Mouse (Mus musculus): ENCODE results near the gene Galnt16.

The Galnt16 gene

GRCm38 (mm10) chr12:80531585-80531984, 13.5 kb downstream of the Galnt16 start:
- peak; percentile 24 for DNase-seq (ENCODE audit: low read depth)

DNA sequence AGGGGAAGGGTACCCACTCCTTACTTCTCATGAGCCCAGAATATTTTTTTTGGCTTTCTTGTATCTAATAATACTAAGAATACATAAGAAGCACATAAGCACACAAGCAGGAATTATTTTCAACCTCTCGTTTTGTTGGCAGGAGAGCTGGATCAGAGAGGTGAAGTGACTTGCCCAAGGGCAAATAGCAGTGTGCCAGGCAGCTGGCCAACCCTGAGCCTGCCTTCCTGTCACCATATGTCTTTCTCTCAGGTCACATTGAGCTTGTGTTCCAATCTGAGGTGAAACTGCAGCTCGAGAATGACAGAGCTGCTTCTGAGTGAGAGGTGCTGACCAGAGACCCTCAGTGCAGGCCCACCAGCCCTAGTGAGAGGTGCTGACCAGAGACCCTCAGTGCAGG, 15.8 kb downstream of the Galnt16 start:
- no peak for DNase-seq (ENCODE audit: low read depth)

DNA sequence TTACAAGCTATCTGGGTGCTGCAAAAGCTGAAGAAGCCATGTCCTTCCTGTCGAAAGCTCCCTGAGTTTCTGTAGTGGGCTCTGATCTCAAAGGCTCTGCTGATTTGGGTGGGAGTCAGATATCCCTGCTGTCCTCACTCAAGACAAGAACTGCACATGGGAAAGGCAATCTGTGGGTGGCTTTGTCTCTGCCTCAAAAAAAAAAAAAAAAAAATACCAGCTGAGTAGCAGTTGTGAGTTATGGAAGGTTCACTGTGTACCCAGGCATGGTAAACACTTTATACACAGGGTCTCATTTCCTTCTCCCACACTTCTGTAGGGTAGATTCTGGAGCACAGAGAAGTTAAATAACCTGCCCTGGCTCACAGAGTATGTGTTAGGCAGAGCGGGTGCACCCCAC, 19.2 kb downstream of the Galnt16 start:
- no peak for DNase-seq (ENCODE audit: low read depth)

DNA sequence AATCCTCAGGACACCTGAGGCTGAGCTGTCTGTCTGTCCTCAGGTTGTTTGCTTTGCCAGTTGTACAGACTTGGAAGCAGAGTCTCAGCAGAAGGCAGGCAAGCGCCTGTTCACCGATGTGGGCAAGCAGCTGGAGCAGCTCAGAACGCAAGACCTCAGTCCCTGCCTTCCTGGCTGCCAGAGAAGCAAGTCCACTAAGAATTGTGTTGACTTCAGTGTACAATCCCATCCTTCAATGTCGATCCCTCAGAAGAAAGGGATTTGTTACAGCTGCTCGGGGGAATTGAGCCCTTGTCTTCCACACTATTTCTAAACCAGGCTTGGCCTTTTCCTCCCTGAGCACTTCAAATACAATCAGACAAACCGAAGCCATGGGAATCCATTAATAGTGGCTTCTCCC, 20.2 kb downstream of the Galnt16 start:
- no peak for DNase-seq (ENCODE audit: low read depth)

- no peak for DNase-seq (ENCODE audit: low read depth)
These were observed 27.2 kb downstream of the Galnt16 start for GRCm38 (mm10) chr12:80545310-80545709.

- DNase-seq (ENCODE audit: low read depth), result no peak
These were observed 31.6 kb downstream of the Galnt16 start for GRCm38 (mm10) chr12:80549646-80550045.

DNA sequence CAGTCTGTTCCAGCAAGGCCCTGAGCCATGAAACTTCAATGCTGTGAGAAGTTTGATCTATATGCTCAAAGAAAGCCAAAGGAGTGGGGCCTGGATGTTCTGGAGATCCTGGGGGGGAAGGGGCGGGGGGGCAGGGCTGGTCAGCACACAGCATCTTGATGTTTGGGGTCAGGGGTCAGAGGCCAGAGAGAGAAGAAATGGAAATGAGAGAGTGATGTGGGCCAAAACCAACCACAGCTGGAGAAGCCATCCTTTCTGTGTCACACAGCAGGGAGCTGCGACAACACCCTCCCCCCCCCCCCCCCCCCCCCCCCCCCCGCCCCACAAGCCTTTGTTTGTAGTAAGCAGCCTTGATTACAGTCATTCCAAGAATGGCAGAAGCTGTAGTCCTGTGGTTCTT, 35.1 kb downstream of the Galnt16 start:
- DNase-seq (ENCODE audit: low read depth), result no peak

- no peak for DNase-seq (ENCODE audit: low read depth)
These were observed 36.2 kb downstream of the Galnt16 start for GRCm38 (mm10) chr12:80554312-80554711.

DNA sequence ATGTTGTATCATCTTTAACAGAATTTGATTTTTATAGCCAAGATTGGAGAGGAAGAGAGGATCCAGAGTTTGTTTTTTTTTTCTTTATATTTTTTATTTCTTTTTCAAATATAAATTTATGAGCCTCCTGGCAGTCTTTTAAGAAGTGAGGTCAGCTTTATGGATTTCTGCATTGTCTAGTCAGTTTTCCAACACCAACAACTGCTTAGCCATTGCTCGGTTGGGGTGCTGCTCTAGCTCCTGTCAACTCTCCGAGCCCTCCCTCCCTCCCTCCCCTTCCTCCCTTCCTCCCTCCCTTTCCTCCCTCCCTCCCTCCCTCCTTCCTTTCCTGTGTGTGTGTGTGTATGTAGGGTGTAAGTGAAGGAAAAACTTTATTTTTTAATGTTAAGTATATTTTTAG, 43.8 kb downstream of the Galnt16 start:
- no peak for DNase-seq (ENCODE audit: low read depth)

- no peak for DNase-seq (ENCODE audit: low read depth)
These were observed 44.7 kb downstream of the Galnt16 start for GRCm38 (mm10) chr12:80562793-80563192.

DNA sequence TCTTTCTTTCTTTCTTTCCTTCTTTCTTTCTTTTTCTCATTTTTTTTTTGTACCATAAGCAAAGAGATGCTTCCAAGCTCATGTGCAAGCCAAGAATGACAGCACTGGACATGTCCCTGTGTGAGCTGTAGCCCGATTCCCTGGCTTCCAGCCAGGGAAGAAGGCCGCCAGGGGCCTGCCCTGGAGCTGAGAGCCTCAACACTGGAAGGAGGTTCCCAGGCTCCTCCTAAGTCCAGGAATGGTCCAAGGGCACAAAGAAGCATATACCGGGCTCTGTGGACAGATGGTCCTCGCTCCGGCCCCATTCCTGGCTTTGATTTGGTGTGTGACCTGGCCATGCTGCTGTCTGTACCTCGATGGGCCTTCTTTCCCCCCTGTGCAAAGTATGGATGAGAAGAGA, 46.9 kb downstream of the Galnt16 start:
- no peak for DNase-seq (ENCODE audit: low read depth)

DNA sequence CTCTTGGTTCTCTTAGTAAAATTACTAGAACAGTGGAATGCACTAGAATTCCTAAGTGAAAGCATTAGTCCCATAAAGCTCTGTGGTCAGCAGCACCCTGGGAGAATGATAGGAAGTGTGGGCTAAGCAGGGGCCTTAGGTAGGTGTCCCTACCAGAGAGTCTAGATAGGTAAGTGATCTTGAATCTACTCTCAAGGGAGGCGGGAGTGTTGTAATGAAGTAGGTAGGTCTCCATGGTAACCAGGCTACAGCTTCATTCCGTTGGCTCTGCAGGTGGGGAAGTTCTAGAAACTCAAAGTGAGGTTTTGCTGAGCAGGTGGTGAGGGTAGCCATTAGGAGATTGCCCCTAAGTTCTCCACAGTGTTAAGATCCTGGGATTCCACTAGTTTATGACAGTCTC, 47.7 kb downstream of the Galnt16 start:
- no peak for DNase-seq (ENCODE audit: low read depth)

DNA sequence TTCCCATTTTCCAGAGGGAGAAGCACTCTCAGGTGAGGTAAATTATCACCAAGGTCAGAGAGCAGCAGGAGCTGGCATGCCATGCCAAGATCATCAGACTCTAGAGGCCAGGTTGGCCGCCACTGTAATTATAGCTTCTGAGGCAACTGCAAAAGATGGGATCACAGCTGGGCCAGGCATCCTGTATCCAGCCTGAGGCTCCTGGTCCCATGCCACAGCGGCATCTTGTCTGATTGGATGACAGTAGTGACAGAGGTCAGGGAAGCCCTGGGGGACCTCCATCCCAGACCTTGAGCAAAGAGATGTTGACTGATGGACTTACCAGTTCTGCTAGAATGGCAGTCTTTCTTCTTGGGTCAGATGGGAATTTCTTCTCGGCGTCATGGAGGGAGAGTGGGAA, 48.4 kb downstream of the Galnt16 start:
- DNase-seq (ENCODE audit: low read depth), result no peak

GRCm38 (mm10) chr12:80567375-80567774, 49.3 kb downstream of the Galnt16 start:
- no peak for DNase-seq (ENCODE audit: low read depth)

GRCm38 (mm10) chr12:80569561-80569960, 51.5 kb downstream of the Galnt16 start:
- DNase-seq (ENCODE audit: low read depth), result no peak

DNA sequence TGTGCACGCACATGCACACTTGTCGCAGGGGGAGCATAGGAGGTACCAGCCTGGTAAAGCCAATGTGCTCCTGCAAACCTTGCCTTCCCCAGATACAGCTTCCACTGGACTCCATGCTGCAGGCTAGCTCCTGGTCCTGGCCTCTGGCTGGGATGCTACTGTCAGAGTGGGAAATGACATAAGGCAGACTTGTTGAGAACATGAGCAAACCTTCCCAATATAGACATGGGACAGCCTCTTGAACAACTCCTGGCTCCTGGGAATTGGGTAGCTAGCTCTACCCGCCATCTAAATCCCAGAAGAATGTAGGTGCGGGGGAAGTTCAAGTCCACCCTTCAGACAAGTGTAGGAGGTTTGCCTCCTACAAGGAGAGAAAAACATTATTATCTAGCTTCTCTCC, 56.2 kb downstream of the Galnt16 start:
- DNase-seq (ENCODE audit: low read depth), result no peak

DNA sequence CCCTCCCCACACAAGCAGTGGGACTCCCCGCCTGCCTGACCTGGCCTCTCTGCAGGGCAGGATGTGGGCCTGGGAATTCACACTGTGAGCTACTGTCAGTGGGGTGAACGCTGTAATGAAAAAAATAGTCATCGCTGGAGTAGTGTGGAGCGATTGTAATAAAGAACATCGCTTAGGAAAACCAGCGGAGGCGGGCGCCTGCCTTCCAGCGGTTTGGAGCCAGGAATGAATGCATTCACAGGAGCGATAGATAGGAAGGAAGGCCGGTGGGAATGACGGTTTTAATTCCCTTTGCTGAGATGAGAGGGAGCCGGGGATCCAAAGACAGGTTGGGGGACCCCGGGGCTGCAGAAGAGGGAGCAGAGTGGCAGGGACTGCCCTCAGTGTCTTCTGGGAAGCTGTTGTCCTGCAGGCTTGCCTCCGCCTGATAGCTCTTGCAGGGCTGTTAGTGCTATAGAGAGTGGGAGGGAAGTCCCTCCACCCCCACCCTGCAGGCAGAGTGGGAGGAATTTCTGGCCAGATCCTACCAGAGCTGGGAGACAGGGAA, 56.8 kb downstream of the Galnt16 start:
- DNase-seq (ENCODE audit: low read depth), result no peak

DNA sequence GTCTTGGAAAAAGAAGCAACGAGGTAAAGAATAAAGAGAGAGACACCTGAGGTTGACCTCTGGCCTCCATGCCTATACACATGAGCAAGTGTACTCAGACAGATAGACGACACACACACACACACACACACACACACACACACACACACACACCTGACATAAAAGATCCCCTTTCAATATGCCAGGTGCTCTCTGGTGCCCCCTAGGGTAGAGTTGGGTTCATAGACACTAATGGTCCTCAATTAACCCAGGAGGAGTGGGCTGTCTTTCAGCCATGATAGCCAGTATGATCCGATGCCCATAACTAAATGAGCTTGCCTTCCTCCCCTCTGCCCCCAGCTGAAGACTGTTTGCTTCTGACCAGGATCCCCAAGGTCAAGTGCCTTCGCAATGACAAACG, 59.0 kb downstream of the Galnt16 start:
- DNase-seq (ENCODE audit: low read depth), result peak; percentile 20

GRCm38 (mm10) chr12:80581357-80581756, 63.3 kb downstream of the Galnt16 start:
- no peak for DNase-seq (ENCODE audit: low read depth)

DNA sequence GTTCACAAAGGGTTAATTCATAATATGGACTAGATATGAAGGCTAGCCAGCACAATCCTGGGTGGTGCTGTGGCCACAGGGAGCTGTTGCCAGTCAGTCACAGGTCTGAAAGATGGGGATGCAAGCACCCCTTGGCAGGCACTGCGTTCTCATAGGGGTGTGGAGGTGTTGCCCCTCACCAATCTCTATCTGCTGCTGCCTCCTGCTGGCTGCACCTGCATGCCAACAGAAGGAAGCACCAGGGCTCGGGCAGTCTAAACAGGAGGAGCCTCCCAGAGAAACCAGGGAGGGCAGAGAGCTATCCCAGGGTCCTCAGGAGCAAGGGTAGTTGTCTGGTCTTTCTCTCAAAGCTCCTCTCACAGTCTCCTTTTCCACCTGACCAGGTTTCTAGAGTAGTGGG, 66.9 kb downstream of the Galnt16 start:
- no peak for DNase-seq (ENCODE audit: low read depth)

GRCm38 (mm10) chr12:80594141-80594540, 76.1 kb downstream of the Galnt16 start:
- DNase-seq (ENCODE audit: low read depth), result no peak

- DNase-seq (ENCODE audit: low read depth), result no peak
These were observed 76.7 kb downstream of the Galnt16 start for GRCm38 (mm10) chr12:80594781-80595180.

DNA sequence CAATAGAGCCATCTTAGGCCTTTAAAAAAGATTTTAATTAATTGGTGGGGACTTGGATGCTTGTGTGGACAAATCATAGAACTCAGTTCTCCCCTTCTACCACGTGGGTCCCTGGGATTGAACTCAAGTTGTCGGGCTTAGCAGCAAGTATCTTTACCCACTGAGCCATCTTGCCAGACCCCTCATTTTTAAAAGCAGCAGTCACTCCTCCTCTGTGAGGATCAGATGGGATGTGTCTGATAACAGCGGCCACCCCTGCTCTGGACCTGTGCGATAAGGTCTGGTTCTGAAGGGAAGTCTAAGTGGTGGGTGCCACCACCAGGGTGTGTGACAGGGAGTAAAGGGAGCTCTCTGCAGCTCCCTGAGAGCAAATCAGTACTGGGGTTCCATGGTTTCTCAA, 77.5 kb downstream of the Galnt16 start:
- DNase-seq (ENCODE audit: low read depth), result peak; percentile 19

- no peak for DNase-seq (ENCODE audit: low read depth)
These were observed 77.9 kb downstream of the Galnt16 start for GRCm38 (mm10) chr12:80595968-80596367.

DNA sequence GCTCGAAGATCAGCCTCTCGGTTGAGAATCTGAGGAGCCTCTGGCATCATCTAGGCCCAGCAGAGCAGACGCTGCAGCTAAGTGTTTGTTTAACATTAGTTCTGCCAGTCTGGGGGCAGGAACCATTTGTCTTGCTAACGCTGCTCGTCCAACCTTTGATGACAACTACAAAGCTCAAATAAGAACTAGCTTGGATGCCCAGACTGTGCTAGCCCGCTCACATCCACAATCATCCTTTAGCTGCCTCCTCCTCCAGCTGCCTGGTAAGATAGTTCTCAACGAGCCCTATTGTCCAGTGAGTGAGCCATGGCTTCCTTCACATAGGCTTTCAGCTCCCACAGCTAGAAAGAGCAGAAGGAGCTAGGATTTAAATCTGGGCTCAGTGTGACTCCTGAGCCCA, 80.2 kb downstream of the Galnt16 start:
- DNase-seq (ENCODE audit: low read depth), result no peak
